Mouse (Mus musculus) heart, adult 8-10 months (tissue): ENCODE results near the gene Hsd17b10. TPM values are rescaled to one million over a fixed set of nuclear protein-coding genes. Genes with fewer than 3 reads are reported as not detected.

Source experiments
- DNase-seq: peaks from one replicate; pipeline ENCODE4 v3.0.0; 2022; ENCODE audit warnings: low spot score
- total RNA-seq, 4 experiments: library from RNA; stranded (reverse); gene quantifications; 2 replicates each; pipeline ENCODE4 v1.2.4; 2022

The Hsd17b10 gene
- total RNA-seq = 100 to 1,000 TPM; 222 to 288 (median 242) TPM

DNA sequence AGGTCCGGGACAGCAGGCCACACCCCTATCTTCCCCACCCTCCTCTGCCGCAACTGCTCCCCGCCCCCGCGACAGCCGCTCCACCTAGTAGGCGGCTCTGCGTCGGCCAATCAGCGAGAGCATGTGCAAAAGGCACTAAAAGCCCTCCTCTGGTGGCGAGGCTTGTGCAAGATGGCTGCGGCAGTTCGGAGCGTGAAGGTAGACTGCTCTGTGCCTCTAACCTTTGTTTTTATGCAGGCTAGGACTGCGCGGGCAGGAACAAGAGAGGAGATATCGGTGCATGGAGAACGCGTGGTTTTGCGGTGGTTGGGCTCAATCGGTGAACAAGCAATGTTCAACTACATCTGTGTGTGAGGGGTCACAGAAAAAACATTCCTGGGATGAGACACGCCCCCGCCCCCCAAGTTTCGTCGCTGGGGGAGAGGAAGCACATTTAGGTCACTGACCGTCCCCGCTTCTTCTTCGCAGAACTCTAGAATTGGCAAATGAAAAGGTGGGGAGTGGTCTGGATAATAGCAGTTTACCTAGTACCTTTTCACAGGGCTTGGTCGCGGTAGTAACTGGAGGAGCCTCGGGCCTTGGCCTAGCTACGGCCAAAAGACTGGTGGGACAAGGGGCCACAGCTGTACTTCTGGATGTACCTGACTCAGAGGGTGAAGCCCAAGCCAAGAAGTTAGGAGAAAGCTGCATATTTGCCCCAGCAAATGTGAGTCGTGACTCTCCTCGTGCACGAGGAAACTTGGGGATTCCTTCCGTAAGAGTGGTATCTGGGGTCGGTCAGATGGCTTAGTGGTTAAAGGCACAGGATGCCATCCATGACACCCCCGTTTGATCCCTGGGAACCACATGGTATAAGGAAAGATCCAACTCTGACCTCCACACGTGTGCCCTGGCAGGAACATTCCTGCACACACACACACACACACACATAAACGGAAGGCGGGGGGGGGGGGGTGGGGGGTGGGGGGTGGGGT is at the start of gene Hsd17b10:
Gene Hsd17b10 (plus strand): TSS at position 109 of the 974 bp plus-strand sequence.
- peak; percentile 81 for DNase-seq

DNA sequence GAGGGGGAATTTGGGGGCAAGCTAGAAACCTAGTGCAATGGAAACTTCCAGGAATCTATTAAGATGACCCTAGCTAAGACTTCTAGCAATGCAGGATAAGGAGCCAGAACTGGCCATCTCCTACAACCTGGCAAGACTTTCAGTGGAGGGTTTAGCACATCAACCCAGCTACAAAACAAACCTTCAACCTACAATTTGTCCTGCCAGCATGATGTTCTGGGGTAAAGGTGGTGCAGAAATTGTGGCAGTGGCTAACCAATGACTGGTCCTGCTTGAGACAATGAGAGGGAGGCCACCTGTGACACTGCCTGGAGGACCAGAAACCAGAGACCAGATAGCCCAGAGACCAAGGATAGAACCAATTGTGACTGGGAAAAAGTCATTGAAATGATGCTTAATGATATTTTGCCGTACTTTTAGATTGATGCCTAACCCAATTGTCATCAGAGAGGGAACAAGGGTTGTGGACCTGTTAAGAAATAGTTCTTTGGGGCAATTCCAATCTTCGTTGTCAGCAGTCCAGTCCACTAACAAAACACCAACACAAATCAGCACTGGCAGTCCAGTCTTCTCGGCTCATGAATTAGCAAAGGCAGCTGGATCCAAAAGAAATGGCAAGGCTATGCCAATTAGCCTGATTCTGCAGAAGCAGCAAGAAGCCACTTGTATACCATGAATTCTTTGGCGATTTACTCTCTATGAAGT is 2.5 kb upstream of the Hsd17b10 start:
- DNase-seq = no peak

DNA sequence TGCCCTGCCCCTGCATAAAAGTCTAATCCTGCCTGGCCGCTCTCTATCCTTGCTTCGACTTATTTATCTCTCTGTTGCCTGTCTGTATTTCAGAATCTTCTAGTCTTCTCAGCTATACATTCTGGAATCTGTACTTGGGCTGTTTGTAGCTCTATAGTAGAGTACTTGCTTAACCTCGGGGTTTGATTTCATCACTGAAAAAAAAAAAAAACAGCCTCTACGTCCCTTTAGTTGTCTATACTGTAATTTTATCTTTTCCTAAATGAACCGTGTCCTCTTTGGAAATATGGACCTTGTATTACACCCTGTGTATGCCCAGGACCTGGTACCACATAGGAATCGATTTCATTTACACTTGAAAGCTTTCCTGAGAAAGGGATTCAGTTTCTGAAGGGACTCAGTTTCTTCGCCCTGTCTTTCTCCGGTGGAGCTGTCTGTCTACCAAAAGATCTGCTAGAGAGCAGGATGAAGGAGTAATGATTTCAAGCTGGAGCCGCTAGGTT is 412 bp upstream of the Hsd17b10 start:
- DNase-seq = no peak

DNA sequence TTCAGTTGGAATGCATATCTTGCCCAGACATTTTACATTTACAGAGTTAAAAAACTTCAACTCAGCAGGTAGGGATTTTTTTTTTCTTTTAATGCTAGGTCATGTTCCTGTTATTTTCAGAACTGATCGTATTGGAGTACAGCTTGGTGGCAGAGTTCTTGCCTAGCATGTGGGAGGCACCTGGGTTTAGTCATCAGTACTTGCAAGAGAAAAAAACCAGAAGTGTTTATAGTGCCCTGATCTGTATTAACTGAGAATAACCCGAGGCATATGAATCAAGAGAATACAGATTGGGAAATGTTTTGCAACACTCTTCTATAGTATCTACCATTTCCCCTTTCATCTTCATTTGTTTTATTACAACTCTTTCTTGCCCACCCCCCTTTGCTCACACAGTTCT is 1.2 kb downstream of the Hsd17b10 start:
- no peak for DNase-seq

DNA sequence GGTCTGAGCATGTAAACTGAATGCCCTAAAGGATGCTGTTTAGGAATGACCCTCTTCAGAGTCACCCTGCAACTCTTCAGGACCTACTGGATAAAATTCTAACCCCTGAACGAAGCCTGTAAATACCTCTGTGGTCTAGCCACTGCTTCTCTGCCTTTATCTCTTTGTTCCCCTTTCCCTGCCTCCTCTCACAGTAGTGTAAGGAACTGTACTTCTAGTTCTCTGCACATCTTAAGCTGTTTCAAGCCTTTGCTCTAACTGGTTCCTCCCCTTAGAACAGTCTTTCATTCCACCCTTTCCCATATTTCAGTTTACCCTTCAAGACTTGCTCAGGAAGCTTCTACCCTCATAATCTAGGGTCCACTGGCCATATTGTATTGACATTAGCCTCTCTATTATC is 6.2 kb downstream of the Hsd17b10 start:
- no peak for DNase-seq

DNA sequence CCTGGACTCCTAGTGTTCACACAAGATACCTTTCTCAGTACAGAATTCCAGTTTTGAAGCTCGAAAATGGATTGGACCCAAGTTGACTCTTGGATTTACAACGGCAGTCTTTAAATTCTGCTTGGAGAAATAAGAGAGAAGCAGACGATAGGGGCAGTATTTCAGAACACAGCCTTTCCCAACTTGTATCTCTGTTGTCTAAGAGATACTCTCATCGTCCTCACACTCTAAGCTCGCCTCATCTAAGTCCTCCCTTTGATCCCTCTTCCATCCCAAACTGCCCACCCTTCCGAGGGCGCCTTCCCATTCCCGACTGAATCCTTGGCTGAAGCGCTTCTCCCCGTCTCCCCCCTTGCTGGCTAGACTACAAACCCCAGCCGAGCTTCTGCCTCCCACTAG is 14.1 kb downstream of the Hsd17b10 start:
- DNase-seq = no peak

DNA sequence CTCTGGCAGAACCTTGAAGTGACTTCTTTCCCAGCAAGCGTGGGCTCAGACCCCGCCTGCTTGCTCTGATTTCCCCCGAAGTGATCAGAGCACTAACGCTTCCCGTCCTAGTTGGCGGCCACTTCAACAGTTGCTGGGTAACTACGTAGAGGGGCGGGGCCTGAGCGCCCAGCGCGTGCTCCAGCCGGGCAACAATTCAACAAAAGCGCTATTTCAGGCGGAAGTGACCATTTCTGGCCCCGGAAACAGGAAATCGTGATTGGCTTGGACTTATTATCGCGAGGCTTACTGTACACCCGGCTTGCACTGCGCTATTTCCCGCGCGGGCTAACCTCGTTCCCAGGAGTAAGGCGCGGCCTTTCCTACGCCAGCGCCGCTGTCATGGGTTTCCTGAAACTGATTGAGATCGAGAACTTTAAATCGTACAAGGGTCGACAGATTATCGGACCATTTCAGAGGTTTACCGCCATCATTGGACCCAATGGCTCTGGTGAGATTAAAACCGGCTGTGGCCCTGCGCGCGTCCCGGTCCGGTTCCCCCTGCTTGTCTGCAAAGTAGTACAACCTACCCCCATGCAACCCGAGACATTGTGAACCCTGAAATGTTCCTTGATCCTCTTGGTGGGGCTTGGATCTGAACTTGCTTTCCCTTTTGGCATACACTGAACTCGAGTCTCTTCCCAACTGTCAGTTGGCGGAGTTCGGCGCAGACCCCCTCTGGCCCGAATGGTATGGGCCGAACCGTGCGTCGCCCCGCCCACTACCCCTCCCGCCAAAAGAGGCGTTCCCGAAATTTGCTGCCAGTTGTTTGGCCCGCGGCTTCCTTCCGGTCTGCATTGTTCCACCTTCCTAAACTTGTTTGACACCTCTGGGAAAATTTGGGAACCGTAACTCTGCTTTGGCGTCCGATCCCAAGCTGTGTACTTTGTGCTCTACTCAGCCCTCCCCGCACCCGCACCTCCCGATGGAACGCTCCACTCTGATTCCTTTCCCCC is 14.8 kb downstream of the Hsd17b10 start, which contains the start of the genes Ribc1 and Smc1a:
Gene Ribc1 (minus strand): TSS at position 145 of the 995 bp plus-strand sequence.
Gene Smc1a (plus strand): TSS at position 278 of the 995 bp plus-strand sequence.
- DNase-seq = peak; percentile 94

DNA sequence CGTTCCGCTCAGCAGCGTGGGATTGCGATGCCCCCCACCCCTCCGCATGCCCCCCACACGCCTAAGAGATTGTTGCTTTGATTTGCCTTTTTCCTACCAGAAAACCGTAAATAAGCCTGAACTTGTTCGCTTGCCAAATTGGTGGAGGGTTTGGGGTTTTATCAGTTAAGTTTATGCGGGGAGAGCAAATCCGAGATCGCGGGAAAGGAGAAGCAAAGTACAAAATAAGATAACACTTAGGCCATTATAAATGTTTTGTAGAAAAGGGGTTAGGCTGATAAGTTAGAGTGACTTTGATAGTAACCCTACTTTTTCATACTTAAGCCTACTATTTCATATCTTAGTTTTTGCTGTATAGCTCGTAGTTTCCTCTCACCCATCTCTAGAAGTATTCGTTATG is 15.5 kb downstream of the Hsd17b10 start:
- no peak for DNase-seq

DNA sequence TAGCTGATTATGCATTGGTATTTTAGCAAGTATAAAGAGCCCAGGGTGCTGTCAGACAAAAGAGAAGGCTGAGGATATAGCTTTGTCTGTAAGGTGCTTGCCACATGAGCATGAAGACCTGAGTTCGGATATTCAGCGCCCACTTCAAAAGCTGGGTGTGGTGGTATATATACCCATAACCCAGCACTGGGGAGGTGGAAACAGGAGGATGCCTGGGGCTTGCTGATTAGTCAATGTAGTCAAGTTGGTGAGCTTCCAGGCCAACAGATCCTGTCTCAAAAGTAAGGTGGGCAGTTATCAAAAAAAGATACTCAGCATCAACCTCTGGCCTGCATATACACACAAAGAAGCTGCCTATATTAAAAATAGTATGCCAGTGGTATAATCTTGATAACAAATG is 17.6 kb downstream of the Hsd17b10 start:
- DNase-seq = no peak

DNA sequence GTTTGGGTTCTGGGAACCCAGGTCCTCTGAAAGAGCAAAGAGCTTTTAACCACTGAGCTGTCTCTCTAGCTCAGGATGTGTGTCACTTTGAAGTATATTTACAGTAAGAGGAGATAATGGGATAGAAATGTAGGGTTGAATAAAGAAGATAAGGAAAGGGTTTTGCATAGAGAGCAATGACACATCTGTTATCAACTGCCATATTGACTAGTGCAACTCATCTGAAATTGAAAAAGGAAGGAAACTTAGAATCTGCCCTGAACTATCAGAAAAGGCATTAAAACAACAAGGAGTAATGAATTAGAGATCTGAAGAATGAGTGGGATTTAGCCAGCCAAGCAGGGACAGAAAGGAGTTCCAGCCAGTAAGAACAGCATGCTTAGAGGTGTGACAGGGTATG is 38.2 kb downstream of the Hsd17b10 start:
- no peak for DNase-seq

DNA sequence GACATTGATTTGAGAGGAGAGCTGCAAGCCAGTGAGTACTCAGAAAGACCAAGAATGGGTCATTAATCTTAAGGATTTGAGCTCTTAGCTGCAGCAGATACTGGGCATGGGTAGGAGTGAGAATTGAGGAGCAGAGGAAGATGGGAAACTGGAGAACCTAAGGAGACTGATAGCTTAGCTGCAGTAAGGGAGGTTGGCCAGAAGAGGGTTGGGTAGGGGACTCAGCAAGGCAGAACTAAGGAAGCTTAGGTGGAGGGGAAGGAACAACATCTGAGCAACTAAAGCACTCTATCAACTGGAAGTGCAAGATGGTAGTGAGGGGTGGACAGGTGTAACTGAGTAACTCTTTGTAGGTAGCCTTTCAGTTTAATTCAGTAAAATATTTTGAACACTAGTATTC is 45.6 kb downstream of the Hsd17b10 start:
- DNase-seq = no peak

DNA sequence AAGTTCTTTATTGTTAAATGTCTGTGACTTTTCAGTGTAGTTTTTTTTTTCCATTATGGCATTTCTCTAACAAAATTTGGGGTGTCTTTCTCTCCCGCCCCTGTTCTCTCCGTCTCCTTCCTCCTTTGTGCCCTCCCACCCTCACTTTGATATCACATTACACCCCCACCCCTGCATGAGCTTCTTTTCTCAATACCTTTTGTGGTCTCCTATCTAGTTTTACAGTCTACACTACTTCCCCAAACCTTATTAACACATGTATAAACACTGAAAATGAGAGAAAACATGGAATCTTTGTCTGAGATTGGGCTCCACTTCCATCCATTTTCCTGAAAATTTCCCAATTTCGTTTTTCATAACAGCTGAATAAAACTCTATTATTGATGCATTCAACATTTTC is 50.9 kb downstream of the Hsd17b10 start:
- no peak for DNase-seq

Other genes starting within 250 kb of the Hsd17b10 start
- gene Huwe1, start 201.0 kb upstream of the Hsd17b10 start, total RNA-seq = 100 to 1,000 TPM; 157 to 200 (median 175) TPM
- under 1 TPM; 0.23 to 0.75 (median 0.48) TPM for gene Ribc1, start 14.4 kb downstream of the Hsd17b10 start, total RNA-seq
- 10 to 100 TPM; 19.7 to 25.7 (median 23.6) TPM for gene Smc1a, start 14.6 kb downstream of the Hsd17b10 start, total RNA-seq
- gene Iqsec2, start 142.4 kb downstream of the Hsd17b10 start, total RNA-seq = 10 to 100 TPM; 64.3 to 87.0 (median 82.0) TPM
- 10 to 100 TPM; 26.9 to 54.4 (median 37.6) TPM for gene Kdm5c, start 231.2 kb downstream of the Hsd17b10 start, total RNA-seq